Mouse (Mus musculus) neutrophil, adult 5-6 weeks (primary cell): ENCODE measurements around the gene Tff3. TPM values are rescaled to one million over a fixed set of nuclear protein-coding genes. Genes with fewer than 3 reads are reported as not detected.
A peak's percentile ranks its signal among the peaks of the same experiment; 100 is the strongest.

Source experiments
- ATAC-seq: fragments of 151-379, 151-347 bp; 2 replicates; pipeline ENCODE4 v1.8.0; 2017; ENCODE audit warnings: mild to moderate bottlenecking, moderate TSS enrichment; ENCODE audit not compliant: insufficient number of reproducible peaks, poor library complexity, low FRiP score, severe bottlenecking; ENCODE audit errors: extremely low read depth
- total RNA-seq: library from RNA; stranded (forward); fragments of 200-1000 nt; gene quantifications from 2 replicates; pipeline ENCODE4 v1.2.3, GENCODE M21; 2017

Gene Tff3
- total RNA-seq: not detected in 2 replicates

GRCm38 (mm10) chr17:31129452-31129851, at the start of gene Tff3:
TSS of gene Tff3 (minus strand) at chr17:31129646.
- ATAC-seq: no peak

DNA sequence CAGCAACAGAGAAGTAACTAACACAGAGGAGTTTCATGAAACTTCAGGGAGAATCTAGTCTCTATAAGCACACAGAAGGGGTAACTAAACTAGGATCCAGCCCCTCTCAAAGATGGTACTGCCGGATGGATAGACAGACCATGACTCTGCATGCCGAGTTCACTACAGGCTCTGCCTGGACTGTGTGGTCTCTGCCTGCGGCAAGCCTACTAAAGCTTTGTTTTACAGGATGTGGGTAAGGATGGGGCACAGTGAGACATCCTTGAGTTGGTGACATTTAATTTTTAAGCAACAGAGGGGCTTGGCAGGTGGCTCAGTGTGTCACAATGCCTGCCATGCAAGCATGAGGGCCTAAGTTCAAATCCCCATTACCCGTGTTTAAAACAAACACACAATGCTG, 46.9 kb upstream of the Tff3 start:
- no peak for ATAC-seq

- ATAC-seq: no peak
Observed at GRCm38 (mm10) chr17:31169796-31170195, 40.4 kb upstream of the Tff3 start.

DNA sequence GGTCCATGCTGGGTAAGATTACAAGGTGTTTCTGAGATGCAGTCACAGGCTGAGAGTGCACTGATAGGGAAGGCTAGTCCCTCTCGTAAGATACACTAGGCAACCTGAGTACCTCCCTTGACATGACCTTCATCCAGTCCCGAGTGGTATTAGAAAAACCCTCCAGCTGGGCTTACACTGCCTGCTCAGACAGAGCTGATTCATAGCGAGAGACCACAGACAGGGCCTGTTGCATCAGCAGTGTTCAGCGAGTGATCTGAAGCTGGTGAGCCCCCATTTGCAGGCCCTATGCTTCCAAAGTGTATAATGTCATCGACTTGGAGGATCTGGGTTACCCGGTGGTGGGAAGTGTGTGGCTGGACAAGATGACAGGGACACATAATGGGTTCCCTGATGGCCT, 35.7 kb upstream of the Tff3 start, which contains the start of gene Tff1:
Gene Tff1, minus strand, starts transcription at position 151 of the 400 bp plus-strand sequence.
- ATAC-seq: no peak

- no peak for ATAC-seq
Observed at GRCm38 (mm10) chr17:31163821-31164220, 34.4 kb upstream of the Tff3 start.

DNA sequence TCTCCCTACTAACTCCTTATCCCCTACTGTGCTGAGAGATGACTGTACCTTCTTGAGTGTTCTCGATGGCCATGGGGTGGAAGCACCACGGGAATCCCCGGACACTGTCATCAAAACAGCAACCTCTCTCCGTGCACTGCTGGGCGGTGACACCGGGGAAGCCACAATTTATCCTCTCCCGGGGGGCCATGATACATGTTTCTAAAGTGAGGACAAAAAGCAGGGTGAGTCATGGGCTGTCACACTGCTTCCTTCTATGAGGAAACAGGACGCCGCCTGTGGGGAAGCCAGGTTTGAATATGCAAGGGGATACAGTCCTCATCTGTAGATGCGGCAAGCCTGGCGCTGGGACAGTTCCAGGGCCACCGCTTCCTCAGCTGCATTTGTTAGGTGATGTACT, 33.2 kb upstream of the Tff3 start:
- no peak for ATAC-seq

DNA sequence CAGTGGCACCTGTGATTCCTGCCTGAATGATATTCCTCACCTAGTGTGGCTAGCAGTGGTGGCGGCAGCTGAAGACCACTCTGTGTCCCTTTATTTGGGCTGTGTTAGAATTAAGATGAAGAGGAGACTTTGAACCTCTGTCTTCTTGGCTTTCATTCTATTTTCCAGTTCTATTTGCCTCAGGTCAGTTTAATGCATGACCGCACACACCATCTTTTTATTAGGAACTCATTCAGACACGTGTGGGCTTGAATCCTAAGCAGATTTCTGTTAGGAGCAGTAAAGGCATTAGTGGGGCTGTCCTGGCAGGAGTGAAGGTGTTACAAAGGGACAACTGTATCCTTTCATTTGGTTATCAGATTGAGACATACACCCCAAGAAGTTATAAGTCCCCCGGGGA, 30.8 kb upstream of the Tff3 start:
- ATAC-seq: no peak

GRCm38 (mm10) chr17:31157921-31158320, 28.5 kb upstream of the Tff3 start:
- ATAC-seq: no peak

DNA sequence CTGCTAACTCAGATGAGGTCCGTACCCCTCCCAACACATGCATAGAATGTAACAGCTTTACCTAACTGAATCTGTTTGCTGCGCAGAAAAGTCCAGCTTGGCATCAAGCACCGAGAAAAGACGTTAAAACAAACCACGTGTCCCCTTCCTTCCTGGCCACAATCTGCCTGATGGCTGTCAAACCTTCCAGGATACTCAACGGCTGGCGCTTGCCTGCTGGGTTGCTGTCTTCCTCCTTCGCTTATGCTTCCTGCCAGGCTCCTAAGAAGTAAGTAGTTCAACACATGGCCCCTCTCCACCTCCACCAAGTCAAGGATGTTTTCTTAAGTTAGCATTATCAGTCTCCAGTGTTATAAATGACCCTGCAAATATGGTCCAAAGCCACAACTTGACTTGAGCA, 24.3 kb upstream of the Tff3 start:
- no peak for ATAC-seq

GRCm38 (mm10) chr17:31152966-31153499, 23.6 kb upstream of the Tff3 start:
- no peak for ATAC-seq

GRCm38 (mm10) chr17:31152512-31152911, 23.1 kb upstream of the Tff3 start:
- ATAC-seq: no peak

- no peak for ATAC-seq
Observed at GRCm38 (mm10) chr17:31145998-31146397, 16.6 kb upstream of the Tff3 start.

- no peak for ATAC-seq
Observed at GRCm38 (mm10) chr17:31144040-31145037, 14.9 kb upstream of the Tff3 start, which contains the start of gene Tff2. TSS of gene Tff2 (minus strand) at chr17:31144282.

DNA sequence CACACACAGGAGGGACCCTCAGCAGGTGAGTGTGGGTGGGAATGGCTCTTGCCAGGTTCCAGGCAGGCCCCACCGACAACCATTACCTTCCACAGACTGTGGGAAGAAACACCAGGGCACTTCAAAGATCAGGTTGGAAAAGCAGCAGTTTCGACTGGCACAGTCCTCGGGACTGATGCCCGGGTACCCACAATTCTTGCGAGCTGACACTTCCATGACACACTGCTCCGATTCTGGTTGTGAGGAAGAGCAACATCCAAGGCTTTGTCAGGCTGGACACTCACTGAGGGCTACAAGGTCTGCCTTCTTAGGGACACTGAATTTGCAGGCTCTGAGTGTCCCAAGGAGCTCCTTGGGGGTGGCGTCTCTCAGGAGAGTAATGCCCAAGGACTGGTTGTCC, 12.7 kb upstream of the Tff3 start:
- no peak for ATAC-seq

- peak; percentile 53; the same call in 1 of the 2 replicates for ATAC-seq
Observed at GRCm38 (mm10) chr17:31138398-31138797, 9.0 kb upstream of the Tff3 start.

- ATAC-seq: no peak
Observed at GRCm38 (mm10) chr17:31136821-31137220, 7.4 kb upstream of the Tff3 start.

- no peak for ATAC-seq
Observed at GRCm38 (mm10) chr17:31136291-31136690, 6.8 kb upstream of the Tff3 start.

- ATAC-seq: no peak
Observed at GRCm38 (mm10) chr17:31134913-31135312, 5.5 kb upstream of the Tff3 start.

- no peak for ATAC-seq
Observed at GRCm38 (mm10) chr17:31133776-31134175, 4.3 kb upstream of the Tff3 start.

DNA sequence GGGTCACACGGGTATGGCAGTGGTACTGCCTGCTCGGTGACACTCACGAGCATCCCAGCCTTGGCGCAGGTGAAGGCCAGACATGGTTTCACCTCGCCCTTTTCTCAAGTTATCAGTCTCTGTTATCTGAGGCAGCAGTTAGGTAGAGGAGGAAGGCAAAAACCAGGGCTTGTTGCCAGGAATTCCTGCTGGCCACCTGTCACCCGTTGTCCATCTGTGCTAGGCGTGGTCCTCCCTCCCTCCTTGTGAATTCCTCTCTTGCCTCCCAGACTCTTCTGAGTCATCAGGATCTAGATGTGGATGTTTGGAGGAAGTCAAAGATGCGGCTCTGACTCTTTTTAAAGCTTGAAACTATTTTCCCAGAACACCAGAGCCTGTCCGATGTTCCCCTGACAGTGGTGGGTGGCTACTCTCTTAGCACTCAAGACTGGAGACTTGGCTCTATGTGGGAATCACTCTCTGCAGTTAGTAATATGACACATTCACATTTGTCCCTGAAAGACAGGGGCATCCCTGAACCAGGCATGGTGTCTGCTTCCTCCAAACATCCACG, 1.9 kb upstream of the Tff3 start:
- ATAC-seq: no peak
